Mouse (Mus musculus) lung, postnatal 0 days (tissue): Measurements from ENCODE around the gene Kcnk10.

Experiments
- CTCF ChIP-seq: IDR thresholded peaks from 2 replicates; pipeline ENCODE4 v1.5.1; 2016; ENCODE audit warnings: antibody characterized with exemption, mild to moderate bottlenecking
- EP300 ChIP-seq: IDR thresholded peaks from 2 replicates; pipeline ENCODE4 v1.6.1; 2016; ENCODE audit warnings: antibody characterized with exemption, mild to moderate bottlenecking, control low read depth

GRCm38 (mm10) chr12:98438080-98438479 lies 140.0 kb downstream of the Kcnk10 start:
- TF ChIP-seq CTCF (no peak), EP300 (no peak)
